Mouse (Mus musculus): ENCODE results near the gene Gm3336.
A peak's percentile ranks its signal among the peaks of the same experiment; 100 is the strongest.

The Gm3336 gene

GRCm38 (mm10) chr8:70749097-70749674 lies 30.8 kb downstream of the Gm3336 start:
- peak; percentile 93 for DNase-seq

- DNase-seq = peak; percentile 97
Measured at GRCm38 (mm10) chr8:70750128-70750680, 31.9 kb downstream of the Gm3336 start.

- peak; percentile 99 for DNase-seq
Measured at GRCm38 (mm10) chr8:70752000-70752764, 33.8 kb downstream of the Gm3336 start.

GRCm38 (mm10) chr8:70753151-70753550 lies 34.8 kb downstream of the Gm3336 start:
- DNase-seq = peak; percentile 100

- DNase-seq = peak; percentile 100
Measured at GRCm38 (mm10) chr8:70754043-70754870, 35.9 kb downstream of the Gm3336 start, which contains the start of gene Rab3a. Gene Rab3a (plus strand): TSS chr8:70754679.

- DNase-seq = no peak
Measured at GRCm38 (mm10) chr8:70754871-70755660, 36.7 kb downstream of the Gm3336 start.

- peak; percentile 96 for DNase-seq
Measured at GRCm38 (mm10) chr8:70755661-70756475, 37.5 kb downstream of the Gm3336 start.

- DNase-seq = peak; percentile 91
Measured at GRCm38 (mm10) chr8:70756476-70757040, 38.2 kb downstream of the Gm3336 start.

GRCm38 (mm10) chr8:70757523-70758307 lies 39.4 kb downstream of the Gm3336 start:
- peak; percentile 93 for DNase-seq

DNA sequence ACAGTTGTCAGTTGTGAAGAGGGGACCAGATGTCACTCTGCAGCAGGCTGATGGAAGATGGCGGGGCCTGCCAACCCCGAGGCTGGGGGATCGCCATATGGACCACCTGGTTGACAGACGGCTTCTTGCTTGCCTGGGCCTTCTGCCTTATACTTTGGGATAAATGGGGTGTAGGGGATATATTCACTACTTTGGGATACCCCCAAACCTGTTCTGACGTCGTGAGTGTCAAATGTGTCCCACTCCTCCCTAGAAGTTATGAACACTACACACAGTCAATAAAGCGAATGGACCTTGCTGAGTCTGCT lies 39.9 kb downstream of the Gm3336 start:
- DNase-seq = no peak

GRCm38 (mm10) chr8:70758616-70759561 lies 40.5 kb downstream of the Gm3336 start:
- DNase-seq = peak; percentile 96

GRCm38 (mm10) chr8:70760350-70760749 lies 42.0 kb downstream of the Gm3336 start:
- no peak for DNase-seq

DNA sequence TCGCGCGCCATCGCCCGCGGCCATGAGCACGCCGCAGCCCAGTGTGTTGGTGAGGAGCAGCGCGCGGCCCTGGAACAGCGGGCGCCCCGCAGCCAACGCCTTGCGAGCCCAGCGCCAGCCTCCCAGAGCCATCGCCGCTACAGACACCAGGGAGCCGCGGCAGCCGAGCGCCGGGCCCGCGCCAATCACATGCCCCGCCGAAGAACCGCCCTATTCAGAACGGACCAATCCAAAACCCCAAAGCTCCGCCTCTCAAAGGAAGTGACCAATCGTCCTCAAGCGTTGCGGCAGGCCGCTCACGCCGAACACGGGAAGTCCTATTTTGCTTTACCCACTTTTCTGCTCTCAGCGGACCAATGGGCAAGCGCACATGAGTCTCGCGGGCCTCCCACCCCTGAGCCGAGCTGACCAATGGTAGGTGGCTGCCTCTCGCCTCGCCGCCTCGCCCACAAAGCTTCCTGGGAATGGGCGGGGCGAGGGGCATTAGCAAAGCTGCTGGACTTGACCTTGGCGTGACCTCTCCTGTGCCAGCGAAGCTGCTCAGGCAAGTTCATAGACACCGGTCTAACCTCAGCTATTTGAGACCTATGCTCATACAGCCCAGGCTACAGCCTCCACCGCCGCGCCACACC lies 42.5 kb downstream of the Gm3336 start, which contains the start of gene Mpv17l2:
Gene Mpv17l2, minus strand, starts transcription at position 172 of the 632 bp plus-strand sequence.
- peak; percentile 100 for DNase-seq

GRCm38 (mm10) chr8:70762118-70762517 lies 43.8 kb downstream of the Gm3336 start:
- no peak for DNase-seq

GRCm38 (mm10) chr8:70763354-70763753 lies 45.0 kb downstream of the Gm3336 start:
- no peak for DNase-seq

- DNase-seq = no peak
Measured at GRCm38 (mm10) chr8:70764026-70764425, 45.7 kb downstream of the Gm3336 start.

GRCm38 (mm10) chr8:70764676-70765075 lies 46.3 kb downstream of the Gm3336 start:
- no peak for DNase-seq

DNA sequence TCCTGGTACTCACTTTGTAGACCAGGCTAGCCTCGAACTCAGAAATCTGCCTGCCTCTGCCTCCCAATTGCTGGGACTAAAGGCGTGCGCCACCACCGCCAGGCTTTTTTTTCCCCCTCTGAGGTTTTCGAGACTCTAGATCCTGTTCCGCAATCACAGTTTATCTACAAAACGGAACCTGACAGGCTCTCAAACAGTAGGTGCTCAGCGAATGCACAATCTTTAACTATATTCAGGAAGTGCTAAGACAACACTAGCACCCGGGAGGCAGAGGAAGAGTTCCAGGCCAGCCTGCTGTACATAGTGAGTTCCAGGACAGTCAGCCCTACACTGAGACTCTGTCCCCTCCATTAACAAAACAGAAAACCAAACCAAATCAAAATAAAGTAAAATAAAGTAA lies 47.0 kb downstream of the Gm3336 start:
- DNase-seq = no peak
